ENCODE assay signal across 8 mouse cellular contexts in genomic region chr13:104289176-104289575, GRCm38 (mm10). TPM values are rescaled to one million over a fixed set of nuclear protein-coding genes. Genes with fewer than 3 reads are reported as not detected.
A peak's percentile ranks its signal among the peaks of the same experiment; 100 is the strongest.
DNase-seq lines count a peak whose midpoint lies in the region; ATAC-seq lines count a peak whose summit lies in the region.

No protein-coding gene starts in this region.

- H3K27me3 ChIP-seq in heart, embryonic 11.5 days (ENCODE audit: control insufficient read depth, insufficient read depth, low read length), result no peaks in the 10 kb centered on the region
- no peaks in the 10 kb centered on the region for H3K27me3 ChIP-seq in midbrain, embryonic 11.5 days (ENCODE audit: control insufficient read depth, insufficient read depth, low read length)
- no peaks in the 10 kb centered on the region for H3K27me3 ChIP-seq in midbrain, embryonic 16.5 days (ENCODE audit: control insufficient read depth, insufficient read depth, low read depth, low read length)
- no peaks in the 10 kb centered on the region for H3K27me3 ChIP-seq in hindbrain, embryonic 14.5 days (ENCODE audit: control insufficient read depth, insufficient read depth, low read length)
- H3K27me3 ChIP-seq in splenic B cell, adult 2 months (ENCODE audit: control insufficient read depth, insufficient read depth, low read length, poor library complexity, severe bottlenecking), result no peaks in the 10 kb centered on the region; the same call in 1 of the 2 replicates

- peaks cover 2% of the 10 kb centered on the region; the same call in 1 of the 2 replicates for H3K4me1 ChIP-seq in heart, embryonic 11.5 days (ENCODE audit: control insufficient read depth, insufficient read depth, low read length)
- H3K4me1 ChIP-seq in midbrain, embryonic 11.5 days (ENCODE audit: control insufficient read depth, insufficient read depth, low read length), result peaks cover 10% of the 10 kb centered on the region; the same call in 1 of the 2 replicates
- H3K4me1 ChIP-seq in midbrain, embryonic 16.5 days (ENCODE audit: control insufficient read depth, insufficient read depth, low read length), result peaks cover 15% of the 10 kb centered on the region
- peaks cover 7% of the 10 kb centered on the region; the same call in 1 of the 2 replicates for H3K4me1 ChIP-seq in hindbrain, embryonic 14.5 days (replicated peaks; ENCODE audit: control insufficient read depth, insufficient read depth, low read length)

- no peak for ATAC-seq in heart, embryonic 11.5 days (replicated peaks; ENCODE audit: insufficient number of reproducible peaks, low FRiP score, low TSS enrichment)
- no peak for ATAC-seq in midbrain, embryonic 11.5 days (ENCODE audit: low FRiP score)
- no peak for ATAC-seq in midbrain, embryonic 16.5 days
- ATAC-seq in hindbrain, embryonic 14.5 days (ENCODE audit: low FRiP score), result no peak

- H3K4me2 ChIP-seq in heart, embryonic 11.5 days, result peak overlapping the region; percentile 75
- peak overlapping the region; percentile 58; the same call in 1 of the 2 replicates for H3K4me2 ChIP-seq in midbrain, embryonic 11.5 days
- H3K4me2 ChIP-seq in midbrain, embryonic 16.5 days (ENCODE audit: low read length), result no peak overlapping the region
- peak overlapping the region; percentile 77 for H3K4me2 ChIP-seq in hindbrain, embryonic 14.5 days (replicated peaks)

- no peaks in the 10 kb centered on the region for H3K36me3 ChIP-seq in heart, embryonic 11.5 days (ENCODE audit: control insufficient read depth, insufficient read depth, low read length)
- H3K36me3 ChIP-seq in midbrain, embryonic 11.5 days (ENCODE audit: control insufficient read depth, insufficient read depth, low read length), result no peaks in the 10 kb centered on the region
- H3K36me3 ChIP-seq in midbrain, embryonic 16.5 days (ENCODE audit: control insufficient read depth, insufficient read depth, low read length), result no peaks in the 10 kb centered on the region
- H3K36me3 ChIP-seq in hindbrain, embryonic 14.5 days (replicated peaks; ENCODE audit: control insufficient read depth, insufficient read depth), result no peaks in the 10 kb centered on the region
- no peaks in the 10 kb centered on the region for H3K36me3 ChIP-seq in splenic B cell, adult 2 months (ENCODE audit: control insufficient read depth, insufficient read depth, low read length, poor library complexity, severe bottlenecking)

- H3K9ac ChIP-seq in heart, embryonic 11.5 days (ENCODE audit: low read depth, low read length), result no peak overlapping the region
- H3K9ac ChIP-seq in midbrain, embryonic 11.5 days (ENCODE audit: low read length), result no peak overlapping the region
- H3K9ac ChIP-seq in midbrain, embryonic 16.5 days (ENCODE audit: low read depth, low read length), result no peak overlapping the region
- no peak overlapping the region for H3K9ac ChIP-seq in hindbrain, embryonic 14.5 days

- no peak overlapping the region for H3K27ac ChIP-seq in heart, embryonic 11.5 days (ENCODE audit: low read depth, low read length)
- H3K27ac ChIP-seq in midbrain, embryonic 11.5 days (ENCODE audit: low read depth, low read length), result no peak overlapping the region
- no peak overlapping the region for H3K27ac ChIP-seq in midbrain, embryonic 16.5 days (ENCODE audit: low read length)
- H3K27ac ChIP-seq in hindbrain, embryonic 14.5 days, result no peak overlapping the region

- no peak for DNase-seq in heart, adult 11 months
- no peak for DNase-seq in midbrain, embryonic 11.5 days (ENCODE audit: low spot score, missing footprints)
- DNase-seq in hindbrain, embryonic 14.5 days (ENCODE audit: low spot score), result no peak
- peak; percentile 59 for DNase-seq in splenic B cell, adult 2 months (ENCODE audit: low read depth, low spot score)
- no peak for DNase-seq in urinary bladder, adult 2 months (ENCODE audit: low spot score)
- no peak for DNase-seq in right cerebral cortex, adult 2 months (ENCODE audit: low spot score in 2 of 2)

- peak overlapping the region; percentile 67 for H3K4me3 ChIP-seq in heart, embryonic 11.5 days (ENCODE audit: low read depth, low read length)
- H3K4me3 ChIP-seq in midbrain, embryonic 11.5 days (ENCODE audit: low read depth, low read length), result no peak overlapping the region; the same call in 1 of the 2 replicates
- H3K4me3 ChIP-seq in midbrain, embryonic 16.5 days (ENCODE audit: low read depth, low read length), result no peak overlapping the region
- H3K4me3 ChIP-seq in hindbrain, embryonic 14.5 days (replicated peaks; ENCODE audit: low read length), result peak overlapping the region; percentile 41; the same call in 1 of the 2 replicates

- no peaks in the 10 kb centered on the region for H3K9me3 ChIP-seq in heart, embryonic 11.5 days (replicated peaks; ENCODE audit: control insufficient read depth, low read length)
- H3K9me3 ChIP-seq in midbrain, embryonic 11.5 days (ENCODE audit: control insufficient read depth, low read length), result no peaks in the 10 kb centered on the region
- no peaks in the 10 kb centered on the region for H3K9me3 ChIP-seq in midbrain, embryonic 16.5 days (replicated peaks; ENCODE audit: control insufficient read depth, low read length, poor library complexity, severe bottlenecking)
- H3K9me3 ChIP-seq in hindbrain, embryonic 14.5 days (ENCODE audit: control insufficient read depth, low read length), result no peaks in the 10 kb centered on the region

RNA-seq across cellular contexts. Expression of gene Adamts6, which starts 1.5 kb away (rescaled TPM):
- polyA plus RNA-seq in heart, embryonic 11.5 days (2014; fragmentation: Nextera tagmentation; extraction: Ambion mirVana), result 6.2 and 7.1 TPM in 2 replicates
- 2.6 and 3.3 TPM in 2 replicates for polyA plus RNA-seq in midbrain, embryonic 11.5 days (2014; fragmentation: Nextera tagmentation; extraction: Ambion mirVana)
- 1.5 and 1.9 TPM in 2 replicates for polyA plus RNA-seq in midbrain, embryonic 16.5 days (2015; fragmentation: Nextera tagmentation; extraction: Ambion mirVana)
- 2.0 and 2.5 TPM in 2 replicates for polyA plus RNA-seq in hindbrain, embryonic 14.5 days (2014; fragmentation: Nextera tagmentation; extraction: Ambion mirVana)
- polyA plus RNA-seq in urinary bladder, adult 2 months (2012; rRNA removed), result 10.0 and 10.4 TPM in 2 replicates

Comparison
In these comparisons a context has a peak if more than half of its experiments do, and no peak if none do; other contexts are left out.
1. H3K4me3 ChIP-seq: peak in heart, embryonic 11.5 days (single experiment) and hindbrain, embryonic 14.5 days (single experiment); none in midbrain, embryonic 11.5 days (single experiment) and midbrain, embryonic 16.5 days (single experiment).